Mouse (Mus musculus) midbrain, embryonic 11.5 days (tissue): ENCODE measurements around the gene Ctps2. TPM values are rescaled to one million over a fixed set of nuclear protein-coding genes. Genes with fewer than 3 reads are reported as not detected.

Source experiments
- ATAC-seq: fragments of 200-750 bp; cut with Nextera tagmentation; 2 replicates; pipeline ENCODE4 v1.8.0; 2017; ENCODE audit warnings: moderate TSS enrichment, moderate library complexity; ENCODE audit not compliant: low FRiP score
- DNase-seq: peaks from one replicate; pipeline ENCODE4 v3.0.0; 2015; ENCODE audit warnings: low spot score; ENCODE audit errors: missing footprints
- H3K27ac ChIP-seq: fragments of 300-500 bp; sonication (generic); 2 replicates; pipeline ENCODE4 v1.5.1; 2014; ENCODE audit warnings: low read depth, low read length
- H3K27me3 ChIP-seq: fragments of 300-500 bp; sonication (generic); 2 replicates; pipeline ENCODE4 v1.6.1; 2014; ENCODE audit warnings: mild to moderate bottlenecking, low read length, moderate library complexity, mixed read lengths; ENCODE audit not compliant: control insufficient read depth, insufficient read depth
- H3K36me3 ChIP-seq: fragments of 300-500 bp; sonication (generic); 2 replicates; pipeline ENCODE4 v1.6.1; 2014; ENCODE audit warnings: mild to moderate bottlenecking, low read length, moderate library complexity, mixed read lengths; ENCODE audit not compliant: control insufficient read depth, insufficient read depth
- H3K4me1 ChIP-seq: fragments of 300-500 bp; sonication (generic); 2 replicates; pipeline ENCODE4 v1.6.1; 2014; ENCODE audit warnings: low read length; ENCODE audit not compliant: control insufficient read depth, insufficient read depth
- H3K4me2 ChIP-seq: fragments of 300-500 bp; sonication (generic); 2 replicates; pipeline ENCODE4 v1.6.1; 2014; ENCODE audit warnings: mild to moderate bottlenecking, moderate library complexity
- H3K4me3 ChIP-seq: fragments of 300-500 bp; sonication (generic); 2 replicates; pipeline ENCODE4 v1.5.1; 2014; ENCODE audit warnings: low read depth, low read length
- H3K9ac ChIP-seq: fragments of 300-500 bp; sonication (generic); 2 replicates; pipeline ENCODE4 v1.6.1; 2014; ENCODE audit warnings: low read length
- H3K9me3 ChIP-seq: fragments of 300-500 bp; sonication (generic); 2 replicates; pipeline ENCODE4 v1.6.1; 2016; ENCODE audit warnings: low read length; ENCODE audit not compliant: control insufficient read depth
- WGBS: fragments of 180-500 bp; shearing (Covaris S2); extraction: QIAGEN DNeasy Blood & Tissue Kit; methylation state at CpG from one replicate; pipeline ENCODE4 v1.1.7; 2014; 5-methylcytosine and 5-hydroxymethylcytosine counted together
- microRNA counts: library from miRNA; unstranded; fragments of <30 nt; microRNA quantifications from one replicate; lab custom pipeline; 2015
- microRNA-seq: library from miRNA; unstranded; fragments of <30 nt; microRNA quantifications from one replicate; pipeline ENCODE4, GENCODE M21; 2017
- polyA plus RNA-seq: library from polyadenylated mRNA; unstranded; fragments of >200 nt; fragmentation: Nextera tagmentation; extraction: Ambion mirVana; gene quantifications from 2 replicates; pipeline ENCODE4 v1.2.1, GENCODE M21; 2014

The Ctps2 gene
- polyA plus RNA-seq, 1 experiment from 2014 or later = 86.1 TPM

DNA sequence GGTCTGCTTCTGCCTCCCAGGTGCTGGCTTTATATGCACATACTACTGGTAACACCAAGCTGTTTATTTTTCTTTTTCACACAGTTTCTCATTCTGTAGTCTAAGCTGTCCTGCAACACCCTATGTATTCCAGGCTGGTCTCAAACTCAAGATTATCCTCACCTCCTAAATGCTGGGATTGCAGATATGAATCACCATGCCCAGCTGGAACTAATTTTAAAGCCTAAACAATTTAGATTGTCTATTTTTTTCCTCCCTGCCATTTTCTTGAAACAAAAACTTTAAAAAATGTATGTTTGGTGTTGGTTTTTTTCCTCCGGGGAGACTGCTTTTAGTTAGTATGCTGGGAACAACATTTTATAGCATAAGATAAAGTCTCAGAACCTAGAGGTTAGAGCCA, 141.7 kb downstream of the Ctps2 start:
- ATAC-seq (no peak), DNase-seq (no peak)
- H3K4me2 ChIP-seq = no peak overlapping the region
- 93% methylated on average over 1 of the region's 1 CpGs for WGBS
- H3K4me3 ChIP-seq = no peak overlapping the region
- no peak overlapping the region for H3K27ac ChIP-seq
- H3K4me1 ChIP-seq = no peaks in the 10 kb centered on the region
- no peaks in the 10 kb centered on the region for H3K36me3 ChIP-seq
- no peak overlapping the region for H3K9ac ChIP-seq
- no peaks in the 10 kb centered on the region for H3K9me3 ChIP-seq
- peaks cover 8% of the 10 kb centered on the region for H3K27me3 ChIP-seq

DNA sequence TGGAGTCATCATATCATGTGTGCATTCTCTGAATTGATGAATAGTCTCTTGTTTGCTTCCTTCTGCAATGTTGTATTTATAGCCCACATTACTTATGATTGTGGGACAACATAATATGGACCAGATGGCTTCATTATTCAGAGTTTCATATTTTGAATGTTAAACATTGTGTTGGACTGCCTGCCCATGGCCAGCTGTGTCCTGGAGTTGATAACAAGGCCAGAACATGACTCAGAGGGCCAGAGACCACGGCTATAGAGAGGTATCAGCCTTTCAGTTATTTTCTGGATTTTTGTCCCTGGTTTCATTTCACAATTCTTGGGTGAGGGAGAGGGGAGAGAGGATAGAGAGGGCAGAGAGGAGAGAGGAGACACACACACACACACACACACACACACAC, 162.9 kb downstream of the Ctps2 start:
- Histone ChIP-seq H3K9me3 (no peaks in the 10 kb centered on the region), H3K4me3 (no peak overlapping the region), H3K9ac (no peak overlapping the region), H3K27me3 (no peaks in the 10 kb centered on the region), H3K36me3 (no peaks in the 10 kb centered on the region), H3K4me2 (no peak overlapping the region), H3K27ac (no peak overlapping the region), H3K4me1 (no peaks in the 10 kb centered on the region)
- WGBS = 80% methylated on average over 1 of the region's 1 CpGs
- ATAC-seq (no peak), DNase-seq (no peak)

MicroRNAs encoded within 50 kb of the gene (microRNA counts, 519-probe panel; counts per million panel counts)
- microRNA mmu-miR-3473 (lab: Ali Mortazavi, UCI) = not detected

Small RNA genes within 50 kb of the gene (microRNA-seq; reads per million reads assigned to microRNA genes)
- not detected for gene Mir3473a

Other genes with a start within 250 kb of the Ctps2 start
- gene Rbbp7, start 140.8 kb upstream of the Ctps2 start, polyA plus RNA-seq = 345 and 352 TPM in 2 replicates
- 18.1 and 18.8 TPM in 2 replicates for gene Txlng, start 71.8 kb upstream of the Ctps2 start, polyA plus RNA-seq
- 39.5 and 43.0 TPM in 2 replicates for gene Syap1, start 12.8 kb upstream of the Ctps2 start, polyA plus RNA-seq
- gene S100g, start 63.4 kb downstream of the Ctps2 start, polyA plus RNA-seq = not detected in 2 replicates